Mouse (Mus musculus): ENCODE data around the gene 9430007A20Rik. TPM values are rescaled to one million over a fixed set of nuclear protein-coding genes. Genes with fewer than 3 reads are reported as not detected.

The 9430007A20Rik gene
- polyA plus RNA-seq, 1 experiment from 2014 or later = not detected

Other genes starting within 250 kb of the 9430007A20Rik start
- not detected in 2 replicates for gene Pramel5, start 239.3 kb upstream of the 9430007A20Rik start, polyA plus RNA-seq (2015; fragmentation: Nextera tagmentation; extraction: Ambion mirVana)
- gene Gm13128, start 189.6 kb upstream of the 9430007A20Rik start, polyA plus RNA-seq (2015; fragmentation: Nextera tagmentation; extraction: Ambion mirVana) = not detected in 2 replicates
- not detected in 2 replicates for gene Gm13119, start 161.9 kb upstream of the 9430007A20Rik start, polyA plus RNA-seq (2015; fragmentation: Nextera tagmentation; extraction: Ambion mirVana)
- gene Pramef20, start 141.9 kb upstream of the 9430007A20Rik start, polyA plus RNA-seq (2015; fragmentation: Nextera tagmentation; extraction: Ambion mirVana) = not detected in 2 replicates
- 0.18 and 0.28 TPM in 2 replicates for gene Pramef12, start 111.4 kb upstream of the 9430007A20Rik start, polyA plus RNA-seq (2015; fragmentation: Nextera tagmentation; extraction: Ambion mirVana)
- gene 1700012P22Rik, start 81.0 kb upstream of the 9430007A20Rik start, polyA plus RNA-seq (2015; fragmentation: Nextera tagmentation; extraction: Ambion mirVana) = not detected in 2 replicates
- gene Gm9944, start 66.5 kb upstream of the 9430007A20Rik start, polyA plus RNA-seq (2015; fragmentation: Nextera tagmentation; extraction: Ambion mirVana) = not detected in 2 replicates
- gene Aadacl3, start 56.1 kb upstream of the 9430007A20Rik start, polyA plus RNA-seq (2015; fragmentation: Nextera tagmentation; extraction: Ambion mirVana) = not detected in 2 replicates
- gene Gm13124, start 45.3 kb downstream of the 9430007A20Rik start, polyA plus RNA-seq (2015; fragmentation: Nextera tagmentation; extraction: Ambion mirVana) = not detected in 2 replicates
- gene Aadacl4, start 93.9 kb downstream of the 9430007A20Rik start, polyA plus RNA-seq (2015; fragmentation: Nextera tagmentation; extraction: Ambion mirVana) = not detected in 2 replicates
- not detected in 2 replicates for gene Gm436, start 166.5 kb downstream of the 9430007A20Rik start, polyA plus RNA-seq (2015; fragmentation: Nextera tagmentation; extraction: Ambion mirVana)
- not detected in 2 replicates for gene Gm13178, start 201.6 kb downstream of the 9430007A20Rik start, polyA plus RNA-seq (2015; fragmentation: Nextera tagmentation; extraction: Ambion mirVana)

Data from heart, embryonic 13.5 days (tissue).